Mouse (Mus musculus): ENCODE measurements around the gene Gon7.

- TF ChIP-seq EP300 (IDR thresholded peaks at IDR 0.05; ENCODE audit: low read depth): no peak
- TF ChIP-seq CTCF (IDR thresholded peaks at IDR 0.05; ENCODE audit: low read depth): no peak
These were observed 51.5 kb downstream of the Gon7 start for GRCm38 (mm10) chr12:102705906-102706640.

All from liver, postnatal 0 days (tissue).